Mouse (Mus musculus) layer of hippocampus, adult 8-10 months (tissue): ENCODE data around the gene Ccdc54. TPM values are rescaled to one million over a fixed set of nuclear protein-coding genes. Genes with fewer than 3 reads are reported as not detected.

Experiments used
- DNase-seq, 2 experiments: peaks; one replicate each; pipeline ENCODE4 v3.0.0; 2022; ENCODE audit warnings: low spot score in 2 of 2
- total RNA-seq, 4 experiments: library from RNA; stranded (reverse); gene quantifications; 2 replicates each; pipeline ENCODE4 v1.2.4; 2022

Ccdc54 gene
- not detected for total RNA-seq

- no peak for DNase-seq
Measured at GRCm38 (mm10) chr16:50591054-50591453, at the start of gene Ccdc54. Gene Ccdc54 (minus strand): TSS chr16:50591154.

GRCm38 (mm10) chr16:50632585-50632984, 41.6 kb upstream of the Ccdc54 start:
- no peak for DNase-seq

GRCm38 (mm10) chr16:50615569-50615968, 24.6 kb upstream of the Ccdc54 start:
- DNase-seq = peak; percentile 11 to 12

- DNase-seq = no peak
Measured at GRCm38 (mm10) chr16:50612944-50613343, 22.0 kb upstream of the Ccdc54 start.

- peak; percentile 17 to 23 for DNase-seq
Measured at GRCm38 (mm10) chr16:50610580-50610979, 19.6 kb upstream of the Ccdc54 start.

GRCm38 (mm10) chr16:50607776-50608562, 17.0 kb upstream of the Ccdc54 start:
- DNase-seq = peak; percentile 70 to 73

- DNase-seq = no peak
Measured at GRCm38 (mm10) chr16:50604826-50605225, 13.9 kb upstream of the Ccdc54 start.

GRCm38 (mm10) chr16:50601947-50602346, 11.0 kb upstream of the Ccdc54 start:
- DNase-seq = no peak

- no peak for DNase-seq
Measured at GRCm38 (mm10) chr16:50600665-50601064, 9.7 kb upstream of the Ccdc54 start.

GRCm38 (mm10) chr16:50596679-50597078, 5.7 kb upstream of the Ccdc54 start:
- no peak for DNase-seq

- DNase-seq = no peak
Measured at GRCm38 (mm10) chr16:50596171-50596570, 5.2 kb upstream of the Ccdc54 start.

GRCm38 (mm10) chr16:50594876-50595275, 3.9 kb upstream of the Ccdc54 start:
- no peak for DNase-seq

- DNase-seq = no peak
Measured at GRCm38 (mm10) chr16:50593361-50593760, 2.4 kb upstream of the Ccdc54 start.

GRCm38 (mm10) chr16:50589574-50590151, 1.3 kb downstream of the Ccdc54 start:
- DNase-seq = no peak

- no peak for DNase-seq
Measured at GRCm38 (mm10) chr16:50588191-50588590, 2.8 kb downstream of the Ccdc54 start.

GRCm38 (mm10) chr16:50587139-50587538, 3.8 kb downstream of the Ccdc54 start:
- DNase-seq = no peak

GRCm38 (mm10) chr16:50578361-50578760, 12.6 kb downstream of the Ccdc54 start:
- no peak for DNase-seq

GRCm38 (mm10) chr16:50572557-50572956, 18.4 kb downstream of the Ccdc54 start:
- peak; percentile 17 to 30 for DNase-seq

GRCm38 (mm10) chr16:50559163-50559771, 31.7 kb downstream of the Ccdc54 start:
- DNase-seq = no peak

GRCm38 (mm10) chr16:50553828-50554227, 37.1 kb downstream of the Ccdc54 start:
- no peak for DNase-seq

- no peak for DNase-seq
Measured at GRCm38 (mm10) chr16:50551871-50552528, 39.0 kb downstream of the Ccdc54 start.

GRCm38 (mm10) chr16:50550927-50551326, 40.0 kb downstream of the Ccdc54 start:
- no peak for DNase-seq
